18 mouse cellular contexts compared by ENCODE assay signal in the genomic region with DNA sequence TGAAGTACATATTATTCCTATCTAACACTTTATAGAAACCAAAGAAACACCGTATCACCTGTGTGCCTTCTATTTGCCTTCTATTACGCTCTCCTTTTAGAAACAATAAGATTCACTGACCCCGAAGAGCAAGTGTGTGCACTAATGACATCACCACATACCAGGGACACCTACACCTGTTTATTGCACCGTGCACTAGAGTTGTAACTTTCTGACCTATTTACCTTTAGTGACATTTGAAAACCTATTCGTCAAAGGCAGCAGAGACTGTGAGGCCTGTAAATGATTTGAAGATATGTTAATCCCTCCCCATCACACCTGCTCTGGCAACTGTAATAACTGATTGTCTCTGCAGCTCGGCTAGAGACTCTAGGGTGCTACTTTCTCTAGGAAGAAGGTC. TPM values are rescaled to one million over a fixed set of nuclear protein-coding genes. Genes with fewer than 3 reads are reported as not detected.
"Had no signal": no experiment of that assay in that cellular context is flagged by ENCODE, and none has a peak within 500 bp of the region (broad histone marks: within the 10 kb centered on the region; RNA-seq: fewer than 3 reads in every experiment).

No protein-coding gene starts in this region.

- H3K4me1 ChIP-seq: neural tube, embryonic 13.5 days; neural tube, embryonic 15.5 days; stomach, embryonic 15.5 days had no signal

- H3K4me3 ChIP-seq: neural tube, embryonic 13.5 days; neural tube, embryonic 15.5 days; stomach, embryonic 15.5 days had no signal

- H3K9me3 ChIP-seq: neural tube, embryonic 13.5 days; neural tube, embryonic 15.5 days; stomach, embryonic 15.5 days had no signal

- H3K9ac ChIP-seq: neural tube, embryonic 13.5 days; neural tube, embryonic 15.5 days; stomach, embryonic 15.5 days had no signal

- DNase-seq: retina, postnatal 1 day; right cerebral cortex, adult 18-20 months; right cerebral cortex, postnatal 14 days; right cerebral cortex, postnatal 25 days; right cerebral cortex, postnatal 4 days; spleen, adult 18-20 months; thymus, adult 18-20 months; thymus, adult 2 months; thymus, postnatal 14 days; thymus, postnatal 25 days; thymus, postnatal 36 days; thymus, postnatal 4 days had no signal

- H3K36me3 ChIP-seq: neural tube, embryonic 13.5 days; neural tube, embryonic 15.5 days; stomach, embryonic 15.5 days had no signal

- H3K27me3 ChIP-seq: neural tube, embryonic 13.5 days; neural tube, embryonic 15.5 days; stomach, embryonic 15.5 days had no signal

- H3K27ac ChIP-seq: neural tube, embryonic 13.5 days; neural tube, embryonic 15.5 days; stomach, embryonic 15.5 days; stomach, postnatal 0 days had no signal

- H3K4me2 ChIP-seq: neural tube, embryonic 13.5 days; neural tube, embryonic 15.5 days; stomach, embryonic 15.5 days had no signal

RNA-seq across cellular contexts. Expression of a gene that starts 32.5 kb away (rescaled TPM):
- polyA plus RNA-seq: small intestine, adult 2 months; spleen, adult 2 months had no signal
